Mouse (Mus musculus): ENCODE data around the gene Cdc42ep3. TPM values are rescaled to one million over a fixed set of nuclear protein-coding genes. Genes with fewer than 3 reads are reported as not detected.

Cdc42ep3 gene
- total RNA-seq (2021) = 10 to 100 TPM; 30.1 to 35.0 TPM
- 16.7 and 25.9 TPM in 2 replicates for polyA plus RNA-seq (2012; rRNA removed)
- long read RNA-seq, transcript Cdc42ep3-201 (2 exons, 2,265 nt) = major isoform, 32 of 35 reads
- long read RNA-seq, partial matches to known transcripts = 0 of 35 reads
- long read RNA-seq, other reads (novel, unspliced or antisense) = 3 of 35 reads

- peak within 1 kb of the TSS; percentile 98 for H3K4me3 ChIP-seq
- H3K27ac ChIP-seq = peak within 1 kb of the TSS; percentile 98
- H3K9ac ChIP-seq (ENCODE audit: low read depth, low read length) = peak within 1 kb of the TSS; percentile 90
- under 1% methylated on average over 74 of the region's 74 CpGs for WGBS
- H3K4me1 ChIP-seq (ENCODE audit: control insufficient read depth, insufficient read depth, low read length) = peaks cover 8% of the 10 kb centered on the region
- peaks cover 17% of the 10 kb centered on the region for H3K36me3 ChIP-seq (ENCODE audit: control insufficient read depth, insufficient read depth, low read length)
- peaks cover 2% of the 10 kb centered on the region; the same call in 1 of the 2 replicates for H3K79me2 ChIP-seq (replicated peaks; ENCODE audit: control insufficient read depth, insufficient read depth, low read length)
- H3K27me3 ChIP-seq (ENCODE audit: control insufficient read depth, insufficient read depth, low read length) = no peaks in the 10 kb centered on the region
- peak; percentile 90 for DNase-seq
- intact Hi-C loops (cut with DNase I) = loop anchor here (1.0 to 5.0 kb wide), 5 partner anchors 18 to 182 kb away; no protein-coding TSS in a partner anchor
- TF ChIP-seq POLR2A (IDR thresholded peaks at IDR 0.05; ENCODE audit: insufficient read depth, low read depth, low read length) (peak; percentile 85), CTCF (IDR thresholded peaks at IDR 0.05) (peak; percentile 15; the same call in 1 of the 2 replicates), EP300 (IDR thresholded peaks at IDR 0.05; ENCODE audit: insufficient read depth, low read depth, low read length) (0 out of 2 replicates have a peak, but pooled peaks have one; percentile 38)
These were observed at the start of gene Cdc42ep3 for GRCm38 (mm10) chr17:79354444-79355270. Gene Cdc42ep3 (minus strand): TSS chr17:79355091.

DNA sequence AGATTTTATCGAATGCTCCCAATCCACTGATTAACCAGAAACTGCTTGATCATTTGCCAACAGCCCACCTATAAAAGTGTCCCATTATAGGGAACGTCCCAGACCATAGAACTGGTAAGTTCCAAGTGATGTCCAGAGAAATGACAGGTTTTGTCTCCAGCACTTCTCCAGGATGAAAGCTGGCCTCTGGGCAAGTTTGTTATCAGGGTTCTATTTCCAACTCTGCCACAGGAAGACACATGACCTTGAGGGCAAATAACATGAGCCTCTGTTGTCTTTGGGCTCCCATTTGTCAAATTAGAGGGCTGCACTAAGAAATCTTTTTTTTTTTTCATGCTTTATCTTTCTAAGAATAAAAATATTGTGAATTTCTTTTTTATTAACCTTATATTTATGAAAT, 45.5 kb upstream of the Cdc42ep3 start:
- 42% methylated on average over 2 of the region's 2 CpGs for WGBS
- DNase-seq = peak in 1 of 2 experiments; percentile 39
- 0 out of 2 replicates have a peak, but pooled peaks have one; percentile 21 for TF ChIP-seq EP300 (IDR thresholded peaks at IDR 0.05; ENCODE audit: insufficient read depth, low read depth, low read length)
- TF ChIP-seq POLR2A (IDR thresholded peaks at IDR 0.05; ENCODE audit: insufficient read depth, low read depth, low read length) = no peak
- no peak for TF ChIP-seq CTCF (IDR thresholded peaks at IDR 0.05)
- Histone ChIP-seq H3K36me3 (ENCODE audit: control insufficient read depth, insufficient read depth, low read length) (no peaks in the 10 kb centered on the region), H3K4me1 (ENCODE audit: control insufficient read depth, insufficient read depth, low read length) (no peaks in the 10 kb centered on the region), H3K79me2 (replicated peaks; ENCODE audit: control insufficient read depth, insufficient read depth, low read length) (no peaks in the 10 kb centered on the region), H3K9ac (ENCODE audit: low read depth, low read length) (no peak overlapping the region), H3K4me3 (no peak overlapping the region), H3K27ac (no peak overlapping the region; the same call in 1 of the 2 replicates), H3K27me3 (ENCODE audit: control insufficient read depth, insufficient read depth, low read length) (no peaks in the 10 kb centered on the region)
- intact Hi-C loops (cut with DNase I) = no loop called here

GRCm38 (mm10) chr17:79398416-79398815, 43.5 kb upstream of the Cdc42ep3 start:
- TF ChIP-seq CTCF (IDR thresholded peaks at IDR 0.05) (no peak), POLR2A (IDR thresholded peaks at IDR 0.05; ENCODE audit: insufficient read depth, low read depth, low read length) (no peak), EP300 (IDR thresholded peaks at IDR 0.05; ENCODE audit: insufficient read depth, low read depth, low read length) (no peak)
- no peak overlapping the region for H3K4me3 ChIP-seq
- H3K4me1 ChIP-seq (ENCODE audit: control insufficient read depth, insufficient read depth, low read length) = no peaks in the 10 kb centered on the region
- intact Hi-C loops (cut with DNase I) = no loop called here
- no peak for DNase-seq
- WGBS = 72% methylated on average over 3 of the region's 3 CpGs
- H3K79me2 ChIP-seq (replicated peaks; ENCODE audit: control insufficient read depth, insufficient read depth, low read length) = no peaks in the 10 kb centered on the region
- no peaks in the 10 kb centered on the region for H3K36me3 ChIP-seq (ENCODE audit: control insufficient read depth, insufficient read depth, low read length)
- no peak overlapping the region for H3K27ac ChIP-seq
- no peaks in the 10 kb centered on the region for H3K27me3 ChIP-seq (ENCODE audit: control insufficient read depth, insufficient read depth, low read length)
- H3K9ac ChIP-seq (ENCODE audit: low read depth, low read length) = no peak overlapping the region

DNA sequence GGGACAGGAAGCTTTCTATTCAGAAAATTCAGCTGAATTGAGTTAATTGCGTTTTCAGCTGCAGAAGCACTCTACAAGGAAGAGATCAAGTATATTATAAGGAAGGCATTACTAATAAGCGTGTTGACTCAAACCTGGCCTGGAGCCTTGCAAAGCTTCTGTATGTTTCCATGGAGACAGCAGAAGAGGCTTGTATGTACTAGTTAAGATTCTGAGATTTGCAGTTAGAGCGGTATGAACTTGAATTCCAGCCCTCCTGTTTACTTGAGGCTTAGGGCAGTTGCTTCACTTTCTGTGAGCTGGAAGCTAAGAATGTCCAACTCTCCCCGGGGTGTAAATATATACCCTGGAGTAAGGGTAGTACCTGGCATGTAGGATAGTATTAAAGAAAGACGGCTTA, 39.9 kb upstream of the Cdc42ep3 start:
- Histone ChIP-seq H3K36me3 (ENCODE audit: control insufficient read depth, insufficient read depth, low read length) (no peaks in the 10 kb centered on the region), H3K27me3 (ENCODE audit: control insufficient read depth, insufficient read depth, low read length) (no peaks in the 10 kb centered on the region), H3K9ac (ENCODE audit: low read depth, low read length) (no peak overlapping the region), H3K27ac (no peak overlapping the region), H3K4me3 (no peak overlapping the region), H3K79me2 (replicated peaks; ENCODE audit: control insufficient read depth, insufficient read depth, low read length) (no peaks in the 10 kb centered on the region), H3K4me1 (ENCODE audit: control insufficient read depth, insufficient read depth, low read length) (no peaks in the 10 kb centered on the region)
- WGBS = 67% methylated on average over 5 of the region's 5 CpGs
- no peak for DNase-seq
- intact Hi-C loops (cut with DNase I) = no loop called here
- TF ChIP-seq EP300 (IDR thresholded peaks at IDR 0.05; ENCODE audit: insufficient read depth, low read depth, low read length) (no peak), CTCF (IDR thresholded peaks at IDR 0.05) (no peak), POLR2A (IDR thresholded peaks at IDR 0.05; ENCODE audit: insufficient read depth, low read depth, low read length) (no peak)

- H3K4me3 ChIP-seq = no peak overlapping the region
- intact Hi-C loops (cut with DNase I) = no loop called here
- no peaks in the 10 kb centered on the region for H3K4me1 ChIP-seq (ENCODE audit: control insufficient read depth, insufficient read depth, low read length)
- no peak overlapping the region for H3K27ac ChIP-seq
- TF ChIP-seq EP300 (IDR thresholded peaks at IDR 0.05; ENCODE audit: insufficient read depth, low read depth, low read length) (no peak), CTCF (IDR thresholded peaks at IDR 0.05) (no peak)
- no peaks in the 10 kb centered on the region for H3K36me3 ChIP-seq (ENCODE audit: control insufficient read depth, insufficient read depth, low read length)
- H3K9ac ChIP-seq (ENCODE audit: low read depth, low read length) = no peak overlapping the region
- 88% methylated on average over 7 of the region's 7 CpGs for WGBS
- no peaks in the 10 kb centered on the region for H3K27me3 ChIP-seq (ENCODE audit: control insufficient read depth, insufficient read depth, low read length)
- H3K79me2 ChIP-seq (replicated peaks; ENCODE audit: control insufficient read depth, insufficient read depth, low read length) = no peaks in the 10 kb centered on the region
- DNase-seq = no peak
These were observed 39.0 kb upstream of the Cdc42ep3 start for GRCm38 (mm10) chr17:79393886-79394285.
